Mouse (Mus musculus) liver, adult (tissue): ENCODE results near the gene Csrnp1.
A peak's percentile ranks its signal among the peaks of the same experiment; 100 is the strongest.

ENCODE experiments used
- GATA4 ChIP-seq: IDR thresholded peaks from 2 replicates; pipeline ENCODE4 v1.6.1; 2014; ENCODE audit warnings: mild to moderate bottlenecking, low read length; ENCODE audit not compliant: insufficient replicate concordance

Csrnp1 gene

GRCm38 (mm10) chr9:119985881-119986574 is 1.6 kb upstream of the Csrnp1 start:
- TF ChIP-seq GATA4: no peak

- TF ChIP-seq GATA4: peak; percentile 46; the same call in 1 of the 2 replicates
Observed at GRCm38 (mm10) chr9:119983585-119984535, 598 bp downstream of the Csrnp1 start.

- no peak for TF ChIP-seq GATA4
Observed at GRCm38 (mm10) chr9:119982956-119983551, 1.4 kb downstream of the Csrnp1 start.

- no peak for TF ChIP-seq GATA4
Observed at GRCm38 (mm10) chr9:119982241-119982811, 2.1 kb downstream of the Csrnp1 start.

GRCm38 (mm10) chr9:119981183-119982179 is 3.0 kb downstream of the Csrnp1 start:
- TF ChIP-seq GATA4: peak; percentile 52; the same call in 1 of the 2 replicates

- no peak for TF ChIP-seq GATA4
Observed at GRCm38 (mm10) chr9:119980770-119981182, 3.7 kb downstream of the Csrnp1 start.

GRCm38 (mm10) chr9:119979749-119980148 is 4.7 kb downstream of the Csrnp1 start:
- no peak for TF ChIP-seq GATA4

- no peak for TF ChIP-seq GATA4
Observed at GRCm38 (mm10) chr9:119978811-119979441, 5.5 kb downstream of the Csrnp1 start.

- TF ChIP-seq GATA4: no peak
Observed at GRCm38 (mm10) chr9:119978151-119978810, 6.2 kb downstream of the Csrnp1 start.

GRCm38 (mm10) chr9:119977557-119978060 is 6.8 kb downstream of the Csrnp1 start:
- no peak for TF ChIP-seq GATA4

GRCm38 (mm10) chr9:119976704-119977556 is 7.5 kb downstream of the Csrnp1 start:
- TF ChIP-seq GATA4: no peak

- TF ChIP-seq GATA4: no peak
Observed at GRCm38 (mm10) chr9:119975286-119975685, 9.2 kb downstream of the Csrnp1 start.

- no peak for TF ChIP-seq GATA4
Observed at GRCm38 (mm10) chr9:119974609-119975008, 9.8 kb downstream of the Csrnp1 start.
